Mouse (Mus musculus) forebrain, embryonic 15.5 days (tissue): ENCODE results near the gene Zfp68. TPM values are rescaled to one million over a fixed set of nuclear protein-coding genes. Genes with fewer than 3 reads are reported as not detected.
A peak's percentile ranks its signal among the peaks of the same experiment; 100 is the strongest.
"Not testable (repeated sequence)": the region's sequence is repeated elsewhere in the genome, so short reads cannot be mapped to it uniquely, and the experiment has no call there.

Experiments
- ATAC-seq: fragments of 200-750 bp; cut with Nextera tagmentation; replicated peaks from 2 replicates; pipeline ENCODE4 v1.8.0; 2017; ENCODE audit warnings: mild to moderate bottlenecking, moderate TSS enrichment, moderate library complexity
- H3K27ac ChIP-seq: fragments of 300-500 bp; sonication (generic); replicated peaks from 2 replicates; pipeline ENCODE4 v1.5.1; 2015; ENCODE audit warnings: mild to moderate bottlenecking, inconsistent platforms
- H3K27me3 ChIP-seq: fragments of 300-500 bp; sonication (generic); 2 replicates; pipeline ENCODE4 v1.6.1; 2015; ENCODE audit warnings: inconsistent platforms
- H3K36me3 ChIP-seq: fragments of 300-500 bp; sonication (generic); 2 replicates; pipeline ENCODE4 v1.6.1; 2015; ENCODE audit warnings: mild to moderate bottlenecking, inconsistent platforms
- H3K4me1 ChIP-seq: fragments of 300-500 bp; sonication (generic); 2 replicates; pipeline ENCODE4 v1.6.1; 2015; ENCODE audit warnings: inconsistent platforms
- H3K4me2 ChIP-seq: fragments of 300-500 bp; sonication (generic); replicated peaks from 2 replicates; pipeline ENCODE4 v1.6.1; 2015; ENCODE audit warnings: mild to moderate bottlenecking, inconsistent platforms
- H3K4me3 ChIP-seq: fragments of 300-500 bp; sonication (generic); 2 replicates; pipeline ENCODE4 v1.5.1; 2015; ENCODE audit warnings: mild to moderate bottlenecking, inconsistent platforms
- H3K9ac ChIP-seq: fragments of 300-500 bp; sonication (generic); replicated peaks from 2 replicates; pipeline ENCODE4 v1.6.1; 2015; ENCODE audit warnings: mild to moderate bottlenecking, inconsistent platforms
- H3K9me3 ChIP-seq: fragments of 300-500 bp; sonication (generic); 2 replicates; pipeline ENCODE4 v1.6.1; 2016; ENCODE audit warnings: inconsistent platforms
- WGBS: fragments of 180-500 bp; shearing (Covaris S2); methylation state at CpG from one replicate; pipeline ENCODE4 v1.1.7; 2015; ENCODE audit warnings: mixed read lengths; 5-methylcytosine and 5-hydroxymethylcytosine counted together
- microRNA-seq: library from miRNA; unstranded; fragments of <30 nt; microRNA quantifications from one replicate; pipeline ENCODE4, GENCODE M21; 2016
- polyA plus RNA-seq: library from polyadenylated mRNA; unstranded; fragments of >200 nt; fragmentation: Nextera tagmentation; extraction: Ambion mirVana; gene quantifications from 2 replicates; pipeline ENCODE4 v1.2.1, GENCODE M21; 2015

The Zfp68 gene
- polyA plus RNA-seq, 1 experiment from 2014 or later, result 115 TPM

- Histone ChIP-seq H3K9ac (no peak overlapping the region), H3K36me3 (peaks cover 26% of the 10 kb centered on the region), H3K4me1 (peaks cover 35% of the 10 kb centered on the region), H3K27ac (no peak overlapping the region), H3K27me3 (no peaks in the 10 kb centered on the region), H3K9me3 (peaks cover 20% of the 10 kb centered on the region), H3K4me2 (no peak overlapping the region), H3K4me3 (no peak overlapping the region)
- WGBS, result 72% methylated on average over 5 of the region's 5 CpGs
- ATAC-seq, result no peak
Measured at GRCm38 (mm10) chr5:138620836-138621235, 1.3 kb upstream of the Zfp68 start.

- peaks cover 15% of the 10 kb centered on the region for H3K4me1 ChIP-seq
- H3K4me2 ChIP-seq, result peak overlapping the region; percentile 40
- H3K9me3 ChIP-seq, result peaks cover 40% of the 10 kb centered on the region
- peaks cover 50% of the 10 kb centered on the region for H3K36me3 ChIP-seq
- ATAC-seq, result no peak
- no peak overlapping the region for H3K27ac ChIP-seq
- H3K9ac ChIP-seq, result no peak overlapping the region
- H3K27me3 ChIP-seq, result no peaks in the 10 kb centered on the region
- WGBS, result 92% methylated on average over 1 of the region's 1 CpGs
- H3K4me3 ChIP-seq, result peak overlapping the region; percentile 83
Measured at GRCm38 (mm10) chr5:138618353-138618752, 1.2 kb downstream of the Zfp68 start.

GRCm38 (mm10) chr5:138587396-138587795, 32.2 kb downstream of the Zfp68 start:
- H3K4me1 ChIP-seq, result no peaks in the 10 kb centered on the region
- H3K4me2 ChIP-seq, result no peak overlapping the region
- no peaks in the 10 kb centered on the region for H3K36me3 ChIP-seq
- no peak overlapping the region for H3K9ac ChIP-seq
- no peak for ATAC-seq
- H3K9me3 ChIP-seq, result 0 out of 2 replicates have a peak, but pooled peaks cover 6% of the 10 kb centered on the region
- H3K4me3 ChIP-seq, result no peak overlapping the region
- WGBS, result 93% methylated on average over 6 of the region's 6 CpGs
- H3K27ac ChIP-seq, result no peak overlapping the region
- no peaks in the 10 kb centered on the region for H3K27me3 ChIP-seq

GRCm38 (mm10) chr5:138571623-138572022, 47.9 kb downstream of the Zfp68 start:
- H3K9me3 ChIP-seq, result 0 out of 2 replicates have a peak, but pooled peaks cover 3% of the 10 kb centered on the region
- no peak overlapping the region for H3K9ac ChIP-seq
- H3K4me1 ChIP-seq, result no peaks in the 10 kb centered on the region
- H3K36me3 ChIP-seq, result no peaks in the 10 kb centered on the region
- H3K4me2 ChIP-seq, result no peak overlapping the region
- no peak overlapping the region for H3K4me3 ChIP-seq
- no peak for ATAC-seq
- no peak overlapping the region for H3K27ac ChIP-seq
- no peaks in the 10 kb centered on the region for H3K27me3 ChIP-seq
- WGBS, result 52% methylated on average over 4 of the region's 4 CpGs

GRCm38 (mm10) chr5:138564612-138565011, 54.9 kb downstream of the Zfp68 start, which contains the start of gene 1700123K08Rik:
Gene 1700123K08Rik, minus strand, starts transcription at chr5:138564712.
- H3K4me3 ChIP-seq, result not testable (repeated sequence)
- WGBS, result 91% methylated on average over 2 of the region's 2 CpGs

More at GRCm38 (mm10) chr5:138564612-138565011, 54.9 kb downstream of the Zfp68 start, which contains the start of gene 1700123K08Rik:
- H3K9me3 ChIP-seq, ATAC-seq, H3K9ac ChIP-seq, H3K27ac ChIP-seq, H3K4me2 ChIP-seq, H3K27me3 ChIP-seq, H3K4me1 ChIP-seq, H3K36me3 ChIP-seq: not testable (repeated sequence)

Small RNA genes within 50 kb of the gene (microRNA-seq; reads per million reads assigned to microRNA genes)
- gene Gm24082, result not detected

Other genes with a start within 250 kb of the Zfp68 start
- gene Zfp157, start 178.3 kb downstream of the Zfp68 start, polyA plus RNA-seq, result 73.6 and 75.8 TPM in 2 replicates
- gene 1700123K08Rik, start 55.0 kb downstream of the Zfp68 start, polyA plus RNA-seq, result not detected in 2 replicates
- 26.9 and 28.1 TPM in 2 replicates for gene A430033K04Rik, start 3.1 kb upstream of the Zfp68 start, polyA plus RNA-seq
- gene Fam20c, start 134.8 kb upstream of the Zfp68 start, polyA plus RNA-seq, result 43.7 and 47.3 TPM in 2 replicates
- gene Gm5294, start 200.3 kb upstream of the Zfp68 start, polyA plus RNA-seq, result not detected in 2 replicates